Mouse (Mus musculus): ENCODE data around the gene Mospd3. TPM values are rescaled to one million over a fixed set of nuclear protein-coding genes. Genes with fewer than 3 reads are reported as not detected.

Gene Mospd3
- polyA plus RNA-seq, 1 experiment from 2014 or later: 73.5 TPM

DNA sequence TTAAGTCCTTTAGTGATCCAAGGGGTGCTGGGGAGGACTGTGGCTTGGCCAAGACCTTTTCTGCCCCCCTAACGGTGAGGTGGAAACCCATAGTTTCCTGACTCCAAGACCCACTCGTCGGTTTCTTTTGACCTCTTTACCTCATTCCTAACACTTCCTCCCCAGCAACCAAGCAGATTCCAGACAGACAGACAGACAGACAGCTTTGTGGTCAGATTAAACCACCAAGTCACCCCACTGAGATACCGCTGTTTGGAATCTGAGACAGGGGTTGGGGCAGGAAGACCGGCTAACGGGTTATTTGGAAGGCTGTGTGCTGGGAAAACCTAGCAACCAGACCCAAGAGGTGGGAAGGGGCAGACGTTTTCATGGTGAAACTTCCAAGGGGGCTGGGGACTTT lies 30.7 kb downstream of the Mospd3 start:
- no peak overlapping the region for H3K4me2 ChIP-seq
- no peaks in the 10 kb centered on the region for H3K27me3 ChIP-seq
- WGBS: 52% methylated on average over 7 of the region's 7 CpGs
- peaks cover 4% of the 10 kb centered on the region; the same call in 1 of the 2 replicates for H3K4me1 ChIP-seq (replicated peaks)
- no peak for ATAC-seq (ENCODE audit: low FRiP score, low read depth)
- H3K36me3 ChIP-seq: peaks cover 7% of the 10 kb centered on the region
- H3K9ac ChIP-seq: no peak overlapping the region
- H3K27ac ChIP-seq (replicated peaks): no peak overlapping the region
- no peaks in the 10 kb centered on the region for H3K9me3 ChIP-seq
- H3K4me3 ChIP-seq: no peak overlapping the region

DNA sequence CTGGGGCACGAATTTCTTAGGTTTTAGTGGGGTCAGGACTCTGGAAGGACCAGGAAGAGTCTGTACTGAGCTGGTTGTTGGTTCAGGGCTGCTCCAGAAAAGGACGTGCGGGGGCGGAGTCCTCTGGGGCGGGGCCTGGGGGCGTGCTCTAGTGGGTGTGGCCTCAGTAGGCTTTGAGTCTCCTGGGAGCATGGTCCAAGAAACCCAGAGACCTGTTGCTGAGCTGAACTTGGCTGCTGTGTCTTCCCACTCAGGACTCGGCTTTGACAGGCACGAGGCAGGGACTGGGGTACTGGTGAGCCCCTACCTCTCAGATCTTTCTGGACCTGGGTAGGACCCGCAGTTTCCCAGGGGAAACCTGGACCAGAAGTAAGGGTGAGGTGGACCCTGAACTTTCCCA lies 31.2 kb downstream of the Mospd3 start, which contains the start of gene Tfr2:
Gene Tfr2 (plus strand): TSS at position 176 of the 400 bp plus-strand sequence.
- Histone ChIP-seq H3K9me3 (no peaks in the 10 kb centered on the region), H3K36me3 (peaks cover 7% of the 10 kb centered on the region), H3K27ac (replicated peaks) (no peak within 1 kb of the TSS), H3K9ac (no peak within 1 kb of the TSS), H3K4me2 (no peak within 1 kb of the TSS), H3K27me3 (no peaks in the 10 kb centered on the region), H3K4me1 (replicated peaks) (peaks cover 2% of the 10 kb centered on the region; the same call in 1 of the 2 replicates), H3K4me3 (no peak within 1 kb of the TSS)
- 37% methylated on average over 9 of the region's 9 CpGs for WGBS
- ATAC-seq (ENCODE audit: low FRiP score, low read depth): no peak

DNA sequence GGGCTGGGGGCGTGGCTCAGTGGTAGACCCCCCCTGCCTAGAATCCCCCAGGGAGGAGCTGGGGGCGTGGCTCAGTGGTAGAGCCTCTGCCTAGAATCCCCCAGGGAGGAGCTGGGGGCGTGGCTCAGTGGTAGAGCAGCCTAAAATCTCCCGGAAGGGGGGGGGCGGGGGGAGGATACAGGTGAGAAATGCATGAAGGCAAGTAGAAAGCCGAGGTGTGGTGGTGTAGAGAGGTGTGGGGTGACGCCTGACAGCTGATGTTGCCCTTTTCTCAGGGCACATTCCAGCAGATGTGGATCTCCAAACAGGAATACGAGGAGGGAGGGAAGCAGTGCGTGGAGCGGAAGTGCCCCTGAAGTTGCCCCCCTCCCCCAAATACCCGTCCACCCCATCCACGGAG lies 31.8 kb downstream of the Mospd3 start:
- Histone ChIP-seq H3K4me2 (no peak overlapping the region), H3K9me3 (no peaks in the 10 kb centered on the region), H3K4me3 (no peak overlapping the region), H3K36me3 (peaks cover 7% of the 10 kb centered on the region), H3K27ac (replicated peaks) (no peak overlapping the region), H3K4me1 (replicated peaks) (no peaks in the 10 kb centered on the region), H3K9ac (no peak overlapping the region), H3K27me3 (no peaks in the 10 kb centered on the region)
- no peak for ATAC-seq (ENCODE audit: low FRiP score, low read depth)
- 78% methylated on average over 12 of the region's 12 CpGs for WGBS

DNA sequence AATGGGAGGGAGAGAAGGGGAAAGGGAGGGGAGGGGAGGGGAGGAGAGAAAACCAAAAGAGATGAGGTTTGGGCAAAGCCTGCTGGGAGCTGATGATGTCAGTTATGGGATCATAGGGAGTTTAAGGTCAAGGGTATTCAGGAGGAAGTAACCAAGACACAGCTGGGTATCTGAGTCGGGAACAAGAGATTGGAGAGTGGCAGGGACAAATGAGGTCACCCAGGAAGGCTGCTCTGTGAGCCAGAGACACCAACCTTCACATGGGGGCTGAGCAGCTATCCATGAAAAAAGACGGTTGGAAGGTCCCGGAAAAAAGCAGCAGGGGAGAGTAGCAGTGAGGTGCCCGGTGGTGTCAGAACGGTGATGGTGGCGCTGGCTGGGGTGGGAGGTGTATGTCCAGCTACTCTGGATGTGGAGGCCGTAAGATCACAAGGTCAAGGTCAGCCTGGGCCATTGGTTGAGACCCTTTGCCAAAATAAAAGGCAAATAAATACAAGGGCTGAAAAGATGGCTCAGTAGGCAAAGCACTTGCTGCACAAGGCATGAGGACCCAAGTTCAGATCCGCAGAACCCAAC lies 32.5 kb downstream of the Mospd3 start:
- peaks cover 7% of the 10 kb centered on the region for H3K36me3 ChIP-seq
- 79% methylated on average over 8 of the region's 8 CpGs for WGBS
- no peaks in the 10 kb centered on the region for H3K9me3 ChIP-seq
- no peaks in the 10 kb centered on the region for H3K4me1 ChIP-seq (replicated peaks)
- no peak overlapping the region for H3K9ac ChIP-seq
- no peak overlapping the region for H3K27ac ChIP-seq (replicated peaks)
- no peak overlapping the region for H3K4me3 ChIP-seq
- H3K27me3 ChIP-seq: no peaks in the 10 kb centered on the region
- no peak overlapping the region for H3K4me2 ChIP-seq
- no peak for ATAC-seq (ENCODE audit: low FRiP score, low read depth)

DNA sequence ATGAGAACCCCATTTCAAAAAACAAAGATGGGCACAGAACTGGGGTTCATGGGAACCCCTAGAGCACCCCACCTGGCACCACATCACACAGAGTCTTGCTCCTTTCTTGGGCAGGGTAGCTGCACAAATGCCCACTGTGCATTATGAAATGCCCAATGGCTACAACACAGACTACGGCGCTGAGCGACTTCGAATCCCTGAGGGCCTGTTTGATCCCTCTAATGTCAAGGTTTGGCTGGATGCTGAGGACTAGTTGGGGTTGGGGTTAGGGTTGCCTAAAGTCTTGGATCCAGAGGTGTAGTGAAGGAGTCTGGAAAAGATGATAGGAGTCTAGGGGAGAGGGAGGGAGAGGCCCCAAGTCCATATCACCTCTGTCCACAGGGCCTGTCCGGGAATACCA lies 34.4 kb downstream of the Mospd3 start:
- Histone ChIP-seq H3K4me1 (replicated peaks) (no peaks in the 10 kb centered on the region), H3K4me2 (no peak overlapping the region), H3K27me3 (no peaks in the 10 kb centered on the region), H3K9ac (no peak overlapping the region), H3K9me3 (no peaks in the 10 kb centered on the region), H3K36me3 (peaks cover 7% of the 10 kb centered on the region), H3K27ac (replicated peaks) (no peak overlapping the region), H3K4me3 (no peak overlapping the region)
- WGBS: 96% methylated on average over 5 of the region's 5 CpGs
- ATAC-seq (ENCODE audit: low FRiP score, low read depth): no peak

DNA sequence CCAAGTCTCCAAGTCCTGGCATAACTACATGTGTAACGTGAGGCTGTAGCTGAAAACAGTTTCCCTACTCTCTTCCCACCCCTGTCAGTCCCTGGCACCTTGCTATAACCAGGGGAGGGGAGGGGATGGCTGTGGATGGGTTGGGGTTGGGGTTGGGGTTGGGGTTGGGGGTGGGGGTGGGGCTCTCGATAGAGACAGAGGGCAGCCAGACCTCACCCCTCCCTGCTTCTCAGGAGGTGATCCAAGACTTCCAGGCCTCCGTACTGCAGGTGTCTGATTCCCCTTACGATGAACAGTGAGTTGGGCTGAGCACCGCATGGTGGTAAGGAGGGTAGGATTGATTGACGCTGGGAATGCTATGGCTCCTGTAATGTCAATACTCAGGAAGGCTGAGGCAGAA lies 35.1 kb downstream of the Mospd3 start:
- Histone ChIP-seq H3K27me3 (no peaks in the 10 kb centered on the region), H3K4me2 (no peak overlapping the region), H3K9me3 (no peaks in the 10 kb centered on the region), H3K27ac (replicated peaks) (no peak overlapping the region), H3K9ac (no peak overlapping the region), H3K4me3 (no peak overlapping the region), H3K36me3 (peaks cover 7% of the 10 kb centered on the region), H3K4me1 (replicated peaks) (no peaks in the 10 kb centered on the region)
- 63% methylated on average over 6 of the region's 6 CpGs for WGBS
- no peak for ATAC-seq (ENCODE audit: low FRiP score, low read depth)

DNA sequence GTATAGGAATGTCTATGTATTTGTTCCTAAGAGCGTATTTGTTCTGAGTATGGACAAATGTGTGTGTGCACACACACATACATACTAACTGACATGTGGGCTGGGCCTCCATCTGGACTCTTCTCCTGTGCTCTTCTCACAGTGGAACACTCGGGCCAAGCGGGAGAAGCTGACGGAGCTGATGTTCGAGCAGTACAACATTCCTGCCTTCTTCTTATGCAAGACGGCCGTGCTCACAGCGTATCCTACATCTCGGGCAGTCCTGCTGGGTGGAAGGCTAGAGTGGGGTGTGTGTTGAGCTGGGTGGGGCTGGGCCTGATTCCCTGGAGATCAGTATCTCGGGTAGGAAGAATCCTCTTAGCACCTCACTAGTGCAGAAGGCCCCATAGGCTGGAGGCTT lies 37.9 kb downstream of the Mospd3 start:
- no peak overlapping the region for H3K4me2 ChIP-seq
- ATAC-seq (ENCODE audit: low FRiP score, low read depth): no peak
- H3K4me1 ChIP-seq (replicated peaks): no peaks in the 10 kb centered on the region
- no peak overlapping the region for H3K4me3 ChIP-seq
- H3K27me3 ChIP-seq: no peaks in the 10 kb centered on the region
- H3K9ac ChIP-seq: no peak overlapping the region
- no peaks in the 10 kb centered on the region for H3K9me3 ChIP-seq
- peaks cover 18% of the 10 kb centered on the region for H3K36me3 ChIP-seq
- WGBS: 76% methylated on average over 10 of the region's 10 CpGs
- no peak overlapping the region for H3K27ac ChIP-seq (replicated peaks)

DNA sequence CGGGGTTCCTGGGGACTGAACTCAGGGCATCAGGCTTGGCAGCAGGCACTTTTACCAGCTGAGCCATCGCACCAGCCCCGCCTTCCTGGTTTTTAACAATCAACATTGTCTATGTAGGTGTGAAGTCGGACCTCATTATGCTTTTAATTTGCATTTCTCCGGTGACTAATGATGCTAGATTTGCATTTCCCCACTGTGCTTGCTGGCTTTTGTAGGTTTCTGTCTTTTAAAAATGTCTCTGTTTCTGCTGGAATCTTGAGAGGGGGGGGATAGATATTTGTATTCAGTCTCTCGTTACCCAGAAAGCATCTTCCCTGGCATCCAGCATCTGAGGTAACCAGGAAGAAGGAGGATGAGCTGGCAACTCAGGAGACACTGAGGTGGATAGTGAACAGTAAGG lies 39.3 kb downstream of the Mospd3 start:
- no peak overlapping the region for H3K9ac ChIP-seq
- ATAC-seq (ENCODE audit: low FRiP score, low read depth): no peak
- no peaks in the 10 kb centered on the region for H3K27me3 ChIP-seq
- no peak overlapping the region for H3K4me3 ChIP-seq
- no peaks in the 10 kb centered on the region for H3K4me1 ChIP-seq (replicated peaks)
- 46% methylated on average over 6 of the region's 6 CpGs for WGBS
- peaks cover 11% of the 10 kb centered on the region for H3K36me3 ChIP-seq
- no peaks in the 10 kb centered on the region for H3K9me3 ChIP-seq
- H3K27ac ChIP-seq (replicated peaks): no peak overlapping the region
- no peak overlapping the region for H3K4me2 ChIP-seq

DNA sequence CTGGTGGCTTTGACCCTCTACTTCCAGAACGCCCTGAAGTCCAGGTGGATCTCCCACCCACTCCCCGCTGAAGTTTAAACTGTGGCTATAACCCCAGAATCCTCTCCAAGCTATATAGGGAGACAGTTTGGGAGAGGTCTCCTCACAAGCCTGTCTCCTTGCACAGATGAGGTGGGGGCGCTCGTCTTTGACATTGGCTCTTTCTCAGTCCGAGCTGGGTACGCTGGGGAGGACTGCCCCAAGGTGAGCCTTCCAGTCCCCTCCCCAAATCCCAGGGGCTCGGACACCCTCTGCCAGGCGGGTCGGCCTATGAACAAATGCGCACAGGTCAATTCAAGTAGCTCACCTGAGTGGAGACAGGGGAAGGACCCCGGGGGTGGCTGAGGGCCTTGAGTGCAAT lies 47.0 kb downstream of the Mospd3 start:
- H3K4me2 ChIP-seq: peak overlapping the region; percentile 80
- peaks cover 22% of the 10 kb centered on the region for H3K4me1 ChIP-seq (replicated peaks)
- peak overlapping the region; percentile 82 for H3K9ac ChIP-seq
- H3K9me3 ChIP-seq: no peaks in the 10 kb centered on the region
- H3K27me3 ChIP-seq: no peaks in the 10 kb centered on the region
- peak overlapping the region; percentile 87 for H3K27ac ChIP-seq (replicated peaks)
- ATAC-seq (ENCODE audit: low FRiP score, low read depth): peak; percentile 39; the same call in 1 of the 2 replicates
- WGBS: 50% methylated on average over 11 of the region's 11 CpGs
- H3K4me3 ChIP-seq: peak overlapping the region; percentile 72
- H3K36me3 ChIP-seq: no peaks in the 10 kb centered on the region

DNA sequence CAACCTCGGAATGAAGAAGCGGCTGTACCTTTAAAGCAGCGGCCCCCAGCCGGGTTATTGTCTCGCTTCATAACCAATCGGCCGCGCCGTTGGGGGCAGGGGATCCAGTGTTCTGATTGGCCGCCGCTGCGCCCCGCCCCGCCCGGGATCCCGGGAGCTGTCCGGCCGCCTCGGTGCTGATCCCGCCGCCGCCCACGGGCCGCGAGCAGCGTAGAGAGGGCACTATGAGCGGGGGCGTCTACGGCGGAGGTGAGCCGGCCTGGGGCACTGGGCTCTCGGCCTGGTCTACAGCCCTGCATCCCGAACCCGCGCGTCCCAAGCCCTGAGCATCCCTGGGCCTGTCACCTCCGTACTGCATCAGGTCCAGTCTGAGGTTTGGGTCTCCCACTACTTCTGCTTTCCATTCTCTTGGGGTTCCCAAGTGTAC lies 47.4 kb downstream of the Mospd3 start, which contains the start of gene Actl6b:
Gene Actl6b (plus strand): TSS at position 107 of the 427 bp plus-strand sequence.
- peak within 1 kb of the TSS; percentile 80 for H3K4me2 ChIP-seq
- peak; percentile 96 for ATAC-seq (ENCODE audit: low FRiP score, low read depth)
- H3K36me3 ChIP-seq: no peaks in the 10 kb centered on the region
- H3K9me3 ChIP-seq: no peaks in the 10 kb centered on the region
- H3K4me3 ChIP-seq: peak within 1 kb of the TSS; percentile 72
- H3K4me1 ChIP-seq (replicated peaks): peaks cover 22% of the 10 kb centered on the region
- peak within 1 kb of the TSS; percentile 87 for H3K27ac ChIP-seq (replicated peaks)
- H3K27me3 ChIP-seq: no peaks in the 10 kb centered on the region
- H3K9ac ChIP-seq: peak within 1 kb of the TSS; percentile 82
- 1% methylated on average over 36 of the region's 37 CpGs for WGBS

DNA sequence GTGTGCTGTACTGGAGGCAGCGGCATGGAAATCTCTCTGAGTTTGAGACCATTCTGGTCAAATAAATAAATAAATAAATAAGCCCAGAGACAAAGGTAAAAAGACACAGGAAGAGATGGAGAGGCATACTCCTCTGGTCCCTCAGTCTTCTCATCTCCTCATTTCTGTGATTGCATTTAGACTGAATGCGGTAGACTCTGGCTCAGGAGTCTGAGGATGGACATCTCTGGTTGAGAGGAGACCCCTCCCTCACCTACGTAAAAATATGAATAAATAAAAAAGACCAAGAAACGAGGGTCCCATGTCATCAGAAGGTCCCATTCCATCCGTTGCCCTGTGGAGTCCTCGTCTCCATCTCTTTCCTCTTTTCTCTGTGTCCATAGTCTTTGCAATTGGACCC lies 47.9 kb downstream of the Mospd3 start:
- ATAC-seq (ENCODE audit: low FRiP score, low read depth): peak; percentile 67
- Histone ChIP-seq H3K4me3 (peak overlapping the region; percentile 72), H3K9me3 (no peaks in the 10 kb centered on the region), H3K4me2 (peak overlapping the region; percentile 80), H3K27me3 (no peaks in the 10 kb centered on the region), H3K36me3 (no peaks in the 10 kb centered on the region), H3K27ac (replicated peaks) (peak overlapping the region; percentile 87), H3K4me1 (replicated peaks) (peaks cover 22% of the 10 kb centered on the region), H3K9ac (peak overlapping the region; percentile 53)
- 20% methylated on average over 6 of the region's 6 CpGs for WGBS

DNA sequence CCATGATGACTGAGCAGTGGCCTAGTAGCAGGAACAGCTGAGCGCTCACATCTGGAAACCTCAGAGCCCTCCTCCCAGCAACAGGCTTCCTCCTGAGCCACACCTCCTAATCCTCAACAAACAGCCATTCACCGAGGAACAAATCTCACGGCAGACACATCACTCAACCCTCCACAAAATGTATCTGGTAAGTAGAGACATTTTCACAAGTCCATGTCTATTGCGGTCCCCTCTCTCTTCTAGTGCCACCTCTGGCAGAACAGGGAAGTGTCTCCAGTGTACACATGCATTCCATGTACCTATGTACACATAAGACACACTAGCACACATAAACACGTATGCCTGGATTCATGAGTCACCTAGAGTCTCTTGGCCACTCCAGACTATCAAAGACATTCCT lies 49.7 kb downstream of the Mospd3 start:
- Histone ChIP-seq H3K36me3 (no peaks in the 10 kb centered on the region), H3K27ac (replicated peaks) (no peak overlapping the region), H3K27me3 (no peaks in the 10 kb centered on the region), H3K4me2 (no peak overlapping the region), H3K4me3 (no peak overlapping the region), H3K4me1 (replicated peaks) (peaks cover 22% of the 10 kb centered on the region), H3K9ac (no peak overlapping the region), H3K9me3 (no peaks in the 10 kb centered on the region)
- 82% methylated on average over 5 of the region's 5 CpGs for WGBS
- ATAC-seq (ENCODE audit: low FRiP score, low read depth): no peak

DNA sequence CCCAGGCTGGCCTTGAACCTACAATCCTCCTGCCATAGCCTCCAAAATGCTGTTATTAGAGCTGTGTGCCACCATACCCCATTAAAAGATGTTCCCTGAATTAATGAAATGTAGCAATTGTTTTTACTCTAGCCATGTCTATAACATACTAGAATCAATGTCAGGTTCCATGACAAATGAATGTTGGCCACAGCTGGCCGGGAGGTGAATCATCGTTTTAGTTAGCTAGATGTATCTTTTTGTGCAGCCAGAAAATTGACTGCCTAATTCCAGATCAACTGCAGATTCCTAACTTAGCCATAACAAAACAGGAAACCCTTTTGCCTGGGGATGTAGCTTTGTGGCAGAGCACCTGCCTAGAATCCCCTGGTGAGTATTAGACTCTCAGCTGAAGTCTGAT lies 51.0 kb downstream of the Mospd3 start:
- 81% methylated on average over 2 of the region's 2 CpGs for WGBS
- Histone ChIP-seq H3K4me3 (no peak overlapping the region), H3K9me3 (no peaks in the 10 kb centered on the region), H3K27me3 (no peaks in the 10 kb centered on the region), H3K27ac (replicated peaks) (no peak overlapping the region), H3K36me3 (no peaks in the 10 kb centered on the region), H3K4me2 (no peak overlapping the region), H3K9ac (no peak overlapping the region), H3K4me1 (replicated peaks) (peaks cover 14% of the 10 kb centered on the region)
- ATAC-seq (ENCODE audit: low FRiP score, low read depth): no peak
